Mouse (Mus musculus) ES-Bruce4 (cell line): ENCODE data around the gene Khdc1a.
"Not testable (repeated sequence)": the region's sequence is repeated elsewhere in the genome, so short reads cannot be mapped to it uniquely, and the experiment has no call there.

Source experiments
- CTCF ChIP-seq: IDR thresholded peaks from one replicate; pipeline ENCODE4 v1.8.1; 2011; ENCODE audit warnings: low read depth, low read length
- EP300 ChIP-seq: IDR thresholded peaks from 2 replicates; pipeline ENCODE4 v1.6.1; 2011; ENCODE audit warnings: low read depth, low read length; ENCODE audit not compliant: insufficient read depth
- POLR2A ChIP-seq: IDR thresholded peaks from one replicate; pipeline ENCODE4 v1.8.1; 2011; ENCODE audit warnings: low read length; ENCODE audit not compliant: insufficient read depth

- not testable (repeated sequence) for TF ChIP-seq EP300, POLR2A, CTCF
Observed at GRCm38 (mm10) chr1:21344752-21345151, 4.7 kb upstream of the Khdc1a start.
